Mouse (Mus musculus) gonadal fat pad, adult 2 months (tissue): Measurements from ENCODE around the gene Rara. TPM values are rescaled to one million over a fixed set of nuclear protein-coding genes. Genes with fewer than 3 reads are reported as not detected.
"Not testable (repeated sequence)": the region's sequence is repeated elsewhere in the genome, so short reads cannot be mapped to it uniquely, and the experiment has no call there.

Experiments used
- DNase-seq: peaks from one replicate; pipeline ENCODE4 v3.0.0-alpha.2; 2012; ENCODE audit warnings: low read depth
- polyA plus RNA-seq: library from polyadenylated mRNA; depleted of rRNA; stranded (reverse); fragments of >200 nt; gene quantifications from 2 replicates; pipeline ENCODE4 v1.2.3, GENCODE M21; 2012

Gene Rara
- polyA plus RNA-seq, 1 experiment: 17.0 TPM

- DNase-seq: not testable (repeated sequence)
Measured at GRCm38 (mm10) chr11:98922851-98923711, 4.5 kb upstream of the Rara start.

- no peak for DNase-seq
Measured at GRCm38 (mm10) chr11:98924633-98925175, 2.9 kb upstream of the Rara start.

GRCm38 (mm10) chr11:98925265-98925721 lies 2.3 kb upstream of the Rara start:
- DNase-seq: no peak

- DNase-seq: no peak
Measured at GRCm38 (mm10) chr11:98925868-98926311, 1.7 kb upstream of the Rara start.

- no peak for DNase-seq
Measured at GRCm38 (mm10) chr11:98926553-98926952, 1.1 kb upstream of the Rara start.

- DNase-seq: no peak
Measured at GRCm38 (mm10) chr11:98928186-98928893, 722 bp downstream of the Rara start.

- no peak for DNase-seq
Measured at GRCm38 (mm10) chr11:98929503-98929902, 1.9 kb downstream of the Rara start.

- DNase-seq: no peak
Measured at GRCm38 (mm10) chr11:98930127-98930601, 2.5 kb downstream of the Rara start.

GRCm38 (mm10) chr11:98930773-98931512 lies 3.3 kb downstream of the Rara start:
- no peak for DNase-seq

GRCm38 (mm10) chr11:98931513-98932292 lies 4.1 kb downstream of the Rara start:
- DNase-seq: no peak

- no peak for DNase-seq
Measured at GRCm38 (mm10) chr11:98932293-98933091, 4.9 kb downstream of the Rara start.

- DNase-seq: no peak
Measured at GRCm38 (mm10) chr11:98933151-98933550, 5.5 kb downstream of the Rara start.

GRCm38 (mm10) chr11:98933847-98934246 lies 6.2 kb downstream of the Rara start:
- not testable (repeated sequence) for DNase-seq

- DNase-seq: no peak
Measured at GRCm38 (mm10) chr11:98934367-98934766, 6.7 kb downstream of the Rara start.

GRCm38 (mm10) chr11:98935123-98935522 lies 7.5 kb downstream of the Rara start:
- DNase-seq: no peak

- DNase-seq: no peak
Measured at GRCm38 (mm10) chr11:98936170-98936569, 8.6 kb downstream of the Rara start.

GRCm38 (mm10) chr11:98936606-98937409 lies 9.2 kb downstream of the Rara start:
- DNase-seq: no peak

GRCm38 (mm10) chr11:98937410-98937913 lies 9.8 kb downstream of the Rara start:
- DNase-seq: no peak
